Mouse (Mus musculus) embryonic facial prominence, embryonic 13.5 days (tissue): ENCODE results near the gene Tnf. TPM values are rescaled to one million over a fixed set of nuclear protein-coding genes. Genes with fewer than 3 reads are reported as not detected.

ENCODE experiments used
- ATAC-seq: fragments of 200-750 bp; cut with Nextera tagmentation; 2 replicates; pipeline ENCODE4 v1.8.0; 2017; ENCODE audit warnings: low read depth; ENCODE audit not compliant: insufficient number of reproducible peaks, insufficient read depth, low FRiP score, low TSS enrichment
- H3K27ac ChIP-seq: fragments of 300-500 bp; sonication (generic); 2 replicates; pipeline ENCODE4 v1.5.1; 2015; ENCODE audit warnings: moderate library complexity, mild to moderate bottlenecking, inconsistent platforms
- H3K27me3 ChIP-seq: fragments of 300-500 bp; sonication (generic); 2 replicates; pipeline ENCODE4 v1.6.1; 2015; ENCODE audit warnings: mild to moderate bottlenecking, inconsistent platforms
- H3K36me3 ChIP-seq: fragments of 300-500 bp; sonication (generic); 2 replicates; pipeline ENCODE4 v1.6.1; 2015; ENCODE audit warnings: mild to moderate bottlenecking, inconsistent platforms
- H3K4me1 ChIP-seq: fragments of 300-500 bp; sonication (generic); 2 replicates; pipeline ENCODE4 v1.6.1; 2015; ENCODE audit warnings: inconsistent platforms
- H3K4me2 ChIP-seq: fragments of 300-500 bp; sonication (generic); 2 replicates; pipeline ENCODE4 v1.6.1; 2015; ENCODE audit warnings: moderate library complexity, mild to moderate bottlenecking, inconsistent platforms
- H3K4me3 ChIP-seq: fragments of 300-500 bp; sonication (generic); 2 replicates; pipeline ENCODE4 v1.5.1; 2015; ENCODE audit warnings: mild to moderate bottlenecking, inconsistent platforms
- H3K9ac ChIP-seq: fragments of 300-500 bp; sonication (generic); 2 replicates; pipeline ENCODE4 v1.6.1; 2015; ENCODE audit warnings: mild to moderate bottlenecking, inconsistent platforms
- H3K9me3 ChIP-seq: fragments of 300-500 bp; sonication (generic); 2 replicates; pipeline ENCODE4 v1.6.1; 2016; ENCODE audit warnings: inconsistent platforms
- WGBS: fragments of 180-500 bp; shearing (Covaris S2); methylation state at CpG from one replicate; pipeline ENCODE4 v1.1.7; 2015; ENCODE audit warnings: mixed read lengths; 5-methylcytosine and 5-hydroxymethylcytosine counted together
- polyA plus RNA-seq: library from polyadenylated mRNA; unstranded; fragments of >200 nt; fragmentation: Nextera tagmentation; extraction: Ambion mirVana; gene quantifications from 2 replicates; pipeline ENCODE4 v1.2.1, GENCODE M21; 2015

The Tnf gene
- polyA plus RNA-seq, 1 experiment from 2014 or later = 0.37 TPM

DNA sequence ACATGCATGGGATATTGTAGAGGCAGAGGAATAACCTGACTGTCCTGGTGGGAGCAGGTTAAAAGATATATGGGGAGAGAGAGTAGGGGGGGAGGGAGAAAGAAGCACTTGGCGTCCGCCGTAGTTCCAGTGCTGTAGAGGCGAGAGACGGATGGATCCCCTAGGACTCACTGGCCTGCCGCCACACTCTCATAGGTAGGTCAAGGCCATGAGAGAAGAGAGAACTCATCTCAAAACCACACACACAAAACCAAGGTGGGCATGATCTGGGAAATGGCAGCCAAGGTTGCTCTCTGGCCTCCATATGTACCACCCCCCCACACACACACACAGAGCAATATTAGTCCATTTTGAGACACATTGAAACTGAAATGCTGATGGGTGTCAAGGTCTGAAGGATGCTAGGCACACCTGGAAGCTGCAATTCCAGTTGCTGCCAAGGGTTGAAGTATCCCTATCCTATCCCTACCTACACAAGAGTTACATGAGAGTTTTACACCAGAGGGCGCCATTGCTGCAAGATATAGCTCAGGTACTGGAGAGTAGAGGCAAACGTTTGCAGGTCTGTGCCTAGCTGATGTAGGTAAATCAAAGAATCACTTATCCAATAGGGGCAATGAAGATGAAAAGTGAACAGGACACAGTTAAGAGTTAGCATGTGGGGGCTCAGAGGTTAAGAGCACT, 35.3 kb downstream of the Tnf start:
- peak overlapping the region; percentile 64 for H3K4me2 ChIP-seq
- no peaks in the 10 kb centered on the region for H3K9me3 ChIP-seq
- no peak for ATAC-seq
- peaks cover 15% of the 10 kb centered on the region for H3K36me3 ChIP-seq
- peak overlapping the region; percentile 73 for H3K9ac ChIP-seq
- H3K4me1 ChIP-seq = peaks cover 27% of the 10 kb centered on the region
- 72% methylated on average over 8 of the region's 8 CpGs for WGBS
- H3K4me3 ChIP-seq = peak overlapping the region; percentile 99
- H3K27ac ChIP-seq = peak overlapping the region; percentile 98
- H3K27me3 ChIP-seq = no peaks in the 10 kb centered on the region

GRCm38 (mm10) chr17:35165451-35166155, 36.2 kb downstream of the Tnf start:
- peak; percentile 84; the same call in 1 of the 2 replicates for ATAC-seq
- peak overlapping the region; percentile 73 for H3K9ac ChIP-seq
- H3K27me3 ChIP-seq = no peaks in the 10 kb centered on the region
- H3K4me2 ChIP-seq = peak overlapping the region; percentile 64
- H3K4me3 ChIP-seq = peak overlapping the region; percentile 99
- H3K36me3 ChIP-seq = peaks cover 24% of the 10 kb centered on the region
- 21% methylated on average over 12 of the region's 12 CpGs for WGBS
- H3K9me3 ChIP-seq = no peaks in the 10 kb centered on the region
- peak overlapping the region; percentile 98 for H3K27ac ChIP-seq
- H3K4me1 ChIP-seq = peaks cover 27% of the 10 kb centered on the region

DNA sequence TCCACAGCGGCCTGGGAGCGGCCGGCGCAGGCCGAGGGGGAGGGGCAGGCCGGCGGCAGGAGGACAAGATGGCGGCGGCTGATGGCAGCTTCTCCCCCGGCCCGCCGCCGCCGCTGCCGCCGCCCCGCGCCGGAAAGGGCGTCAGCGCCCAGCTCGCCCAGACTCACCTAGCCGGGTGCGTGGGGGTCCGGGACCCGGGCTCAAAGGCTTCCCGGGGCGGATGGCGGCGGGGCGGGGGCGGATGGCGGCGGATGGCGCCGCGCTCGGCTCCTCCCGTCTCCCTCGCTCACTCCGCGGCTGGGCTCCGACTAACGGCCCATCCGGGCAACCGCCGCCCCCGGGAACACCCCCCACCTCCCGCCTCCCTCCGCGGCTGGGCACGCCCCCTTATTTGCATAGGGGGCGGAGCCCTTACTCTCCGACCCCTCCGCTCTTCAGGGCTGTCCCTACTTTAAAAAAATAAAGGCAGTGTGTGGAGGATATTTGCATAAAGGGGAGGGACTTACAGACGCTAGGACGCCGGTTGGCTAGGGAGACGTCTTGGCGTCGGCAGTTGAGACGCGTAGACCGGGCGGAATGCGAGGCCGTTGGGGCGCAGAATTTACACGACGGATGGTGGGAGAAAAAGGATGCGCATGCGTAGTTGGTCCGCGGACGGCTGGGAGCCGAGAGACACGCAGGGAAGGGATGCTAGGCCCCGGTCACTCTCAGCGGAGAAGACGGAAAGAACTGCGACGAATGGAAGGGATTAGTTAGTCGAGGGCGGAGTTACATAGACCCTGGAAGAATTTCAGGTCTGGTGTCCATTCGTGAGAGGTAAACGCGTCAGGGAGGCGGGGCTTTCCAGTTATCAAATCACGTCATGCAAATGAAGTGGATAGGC, 37.0 kb downstream of the Tnf start, which contains the start of gene Prrc2a:
TSS of gene Prrc2a (minus strand) at position 330 of the 883 bp plus-strand sequence.
- ATAC-seq = peak; percentile 96
- Histone ChIP-seq H3K9ac (peak within 1 kb of the TSS; percentile 100), H3K4me3 (peak within 1 kb of the TSS; percentile 99), H3K4me2 (peak within 1 kb of the TSS; percentile 94), H3K4me1 (peaks cover 27% of the 10 kb centered on the region), H3K27ac (peak within 1 kb of the TSS; percentile 98), H3K36me3 (peaks cover 32% of the 10 kb centered on the region), H3K9me3 (no peaks in the 10 kb centered on the region), H3K27me3 (no peaks in the 10 kb centered on the region)
- under 1% methylated on average over 75 of the region's 89 CpGs for WGBS

GRCm38 (mm10) chr17:35164218-35164567, 37.6 kb downstream of the Tnf start:
- ATAC-seq = no peak
- peak overlapping the region; percentile 94 for H3K4me2 ChIP-seq
- peak overlapping the region; percentile 100 for H3K9ac ChIP-seq
- H3K27ac ChIP-seq = peak overlapping the region; percentile 98
- peaks cover 27% of the 10 kb centered on the region for H3K4me1 ChIP-seq
- H3K27me3 ChIP-seq = no peaks in the 10 kb centered on the region
- H3K9me3 ChIP-seq = no peaks in the 10 kb centered on the region
- H3K36me3 ChIP-seq = peaks cover 38% of the 10 kb centered on the region
- under 1% methylated on average over 28 of the region's 28 CpGs for WGBS
- peak overlapping the region; percentile 99 for H3K4me3 ChIP-seq

DNA sequence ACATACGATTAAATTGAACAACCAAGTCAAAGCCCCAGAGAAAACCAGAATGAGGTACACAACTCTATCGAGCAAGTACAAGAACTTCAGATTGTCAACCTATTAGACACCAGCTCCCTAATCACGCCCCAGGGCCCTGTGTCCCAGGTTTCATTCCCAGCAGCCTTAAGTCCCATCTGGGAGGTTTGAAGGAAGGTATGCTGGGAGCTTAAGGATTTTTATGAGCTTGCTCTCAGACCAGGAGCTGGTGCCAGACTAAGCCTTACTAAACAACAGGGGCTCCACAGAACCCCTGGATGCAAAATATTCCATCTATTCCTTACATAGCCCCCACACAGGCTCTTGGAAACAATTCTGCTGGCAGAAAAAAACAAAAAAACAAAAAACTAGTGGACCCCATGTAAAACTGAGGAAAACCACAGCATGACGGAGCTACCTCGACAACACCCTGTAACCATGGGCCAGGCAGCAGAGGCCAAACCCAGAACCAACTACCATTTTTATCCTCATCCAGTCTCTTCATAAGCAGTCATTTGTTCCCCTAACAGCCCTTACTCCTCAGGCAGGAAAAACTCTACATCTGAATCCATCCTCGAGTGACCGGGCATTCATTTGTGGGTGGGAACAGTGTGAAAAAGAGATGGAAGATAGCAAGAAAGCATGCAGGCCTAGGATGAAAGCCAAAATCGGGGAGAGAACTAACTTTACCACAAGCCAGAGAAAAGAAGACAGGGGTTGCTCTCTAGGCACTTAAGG, 38.3 kb downstream of the Tnf start:
- Histone ChIP-seq H3K27ac (peak overlapping the region; percentile 98), H3K9ac (peak overlapping the region; percentile 100), H3K36me3 (peaks cover 45% of the 10 kb centered on the region), H3K4me2 (peak overlapping the region; percentile 94), H3K9me3 (no peaks in the 10 kb centered on the region), H3K4me3 (peak overlapping the region; percentile 99), H3K4me1 (peaks cover 27% of the 10 kb centered on the region), H3K27me3 (no peaks in the 10 kb centered on the region)
- ATAC-seq = no peak
- WGBS = 9% methylated on average over 8 of the region's 8 CpGs

DNA sequence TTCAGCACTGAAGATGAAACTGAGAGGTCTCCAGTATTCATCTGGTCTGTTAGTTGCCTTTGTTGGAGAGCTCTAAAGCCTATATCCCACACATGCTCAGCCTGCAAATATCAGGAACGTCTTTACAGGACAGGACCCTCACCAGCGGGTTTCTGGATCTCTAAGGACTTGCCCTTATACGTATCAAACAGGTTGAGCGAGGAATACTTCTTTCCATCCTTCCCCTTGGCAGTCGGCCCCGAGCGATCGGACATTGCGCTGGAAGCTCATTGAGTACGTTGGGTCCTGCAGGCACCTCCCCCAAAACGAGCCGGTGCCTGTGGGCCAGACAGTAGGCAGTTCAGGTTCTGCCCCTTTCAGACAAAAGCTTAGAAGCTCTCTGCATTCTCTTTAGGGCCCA, 39.1 kb downstream of the Tnf start:
- H3K27me3 ChIP-seq = no peaks in the 10 kb centered on the region
- 35% methylated on average over 12 of the region's 12 CpGs for WGBS
- peak overlapping the region; percentile 94 for H3K4me2 ChIP-seq
- H3K9ac ChIP-seq = peak overlapping the region; percentile 100
- peaks cover 27% of the 10 kb centered on the region for H3K4me1 ChIP-seq
- H3K36me3 ChIP-seq = peaks cover 53% of the 10 kb centered on the region
- no peak overlapping the region for H3K27ac ChIP-seq
- no peaks in the 10 kb centered on the region for H3K9me3 ChIP-seq
- no peak for ATAC-seq
- peak overlapping the region; percentile 99 for H3K4me3 ChIP-seq

- no peaks in the 10 kb centered on the region for H3K9me3 ChIP-seq
- peaks cover 27% of the 10 kb centered on the region for H3K4me1 ChIP-seq
- peak overlapping the region; percentile 100 for H3K9ac ChIP-seq
- H3K4me2 ChIP-seq = peak overlapping the region; percentile 94
- H3K27me3 ChIP-seq = no peaks in the 10 kb centered on the region
- H3K27ac ChIP-seq = no peak overlapping the region
- WGBS = 74% methylated on average over 14 of the region's 14 CpGs
- peaks cover 59% of the 10 kb centered on the region for H3K36me3 ChIP-seq
- peak overlapping the region; percentile 99 for H3K4me3 ChIP-seq
- no peak for ATAC-seq
These were observed 39.7 kb downstream of the Tnf start for GRCm38 (mm10) chr17:35162121-35162520.

DNA sequence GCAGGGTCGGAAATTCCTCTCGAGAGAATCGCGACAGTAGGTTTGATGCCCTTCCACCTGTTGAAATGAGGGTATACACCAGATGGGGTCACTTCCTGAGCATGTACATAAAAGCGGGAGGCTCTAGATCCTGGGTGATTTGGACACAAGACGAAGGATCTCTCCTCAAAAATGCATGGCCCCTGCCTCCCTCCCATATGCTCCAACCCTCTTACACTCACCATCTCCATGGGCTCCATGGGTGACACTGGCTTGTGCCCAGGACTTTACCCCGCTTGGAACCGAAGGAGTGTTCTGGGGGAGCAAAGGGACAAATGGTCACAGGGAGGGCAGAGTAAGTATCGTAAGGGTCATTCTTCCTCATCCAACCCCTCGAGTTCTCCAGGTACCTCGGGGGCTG, 40.4 kb downstream of the Tnf start:
- H3K36me3 ChIP-seq = peaks cover 66% of the 10 kb centered on the region
- peaks cover 24% of the 10 kb centered on the region for H3K4me1 ChIP-seq
- no peak overlapping the region for H3K4me2 ChIP-seq
- no peaks in the 10 kb centered on the region for H3K27me3 ChIP-seq
- no peak overlapping the region for H3K4me3 ChIP-seq
- H3K9me3 ChIP-seq = no peaks in the 10 kb centered on the region
- 86% methylated on average over 11 of the region's 11 CpGs for WGBS
- H3K9ac ChIP-seq = peak overlapping the region; percentile 100; the same call in 1 of the 2 replicates
- ATAC-seq = no peak
- H3K27ac ChIP-seq = no peak overlapping the region

DNA sequence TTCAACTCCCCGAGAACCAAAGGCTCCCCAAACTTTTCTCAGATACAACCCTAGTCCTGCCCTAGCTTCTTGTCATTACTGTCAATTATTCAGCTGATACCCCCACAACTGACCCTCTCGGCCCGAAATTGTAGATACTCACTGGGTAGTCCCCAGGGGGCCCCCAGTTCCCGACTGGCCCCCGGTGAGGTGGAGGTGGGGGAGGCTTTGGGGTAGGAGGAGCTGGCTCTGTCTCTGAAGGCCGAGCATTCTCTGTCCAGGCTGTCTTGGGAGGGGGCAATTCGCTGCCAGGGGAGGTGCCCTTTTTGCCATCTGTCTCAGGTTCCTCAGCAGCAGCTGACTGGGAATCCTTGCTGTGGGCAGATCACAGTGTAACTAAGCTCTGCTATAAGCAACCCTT, 42.2 kb downstream of the Tnf start:
- H3K27ac ChIP-seq = no peak overlapping the region
- H3K36me3 ChIP-seq = peaks cover 84% of the 10 kb centered on the region
- H3K4me3 ChIP-seq = no peak overlapping the region
- ATAC-seq = no peak
- peaks cover 30% of the 10 kb centered on the region for H3K4me1 ChIP-seq
- WGBS = 85% methylated on average over 7 of the region's 7 CpGs
- H3K9me3 ChIP-seq = no peaks in the 10 kb centered on the region
- no peaks in the 10 kb centered on the region for H3K27me3 ChIP-seq
- H3K9ac ChIP-seq = no peak overlapping the region
- no peak overlapping the region for H3K4me2 ChIP-seq

- 91% methylated on average over 16 of the region's 16 CpGs for WGBS
These were observed 42.8 kb downstream of the Tnf start for GRCm38 (mm10) chr17:35158850-35159593.

More at GRCm38 (mm10) chr17:35158850-35159593, 42.8 kb downstream of the Tnf start:
- no peak overlapping the region for H3K27ac ChIP-seq
- no peak overlapping the region for H3K4me2 ChIP-seq
- peaks cover 90% of the 10 kb centered on the region for H3K36me3 ChIP-seq
- no peak overlapping the region for H3K4me3 ChIP-seq
- H3K4me1 ChIP-seq = peaks cover 36% of the 10 kb centered on the region
- no peak for ATAC-seq
- H3K9me3 ChIP-seq = no peaks in the 10 kb centered on the region
- no peak overlapping the region for H3K9ac ChIP-seq
- H3K27me3 ChIP-seq = no peaks in the 10 kb centered on the region
